Mouse (Mus musculus): ENCODE data around the gene Slc1a3. TPM values are rescaled to one million over a fixed set of nuclear protein-coding genes. Genes with fewer than 3 reads are reported as not detected.

The Slc1a3 gene
- total RNA-seq (2021) = 1 to 10 TPM; 1.5 to 2.9 TPM

- intact Hi-C loops (cut with DNase I) = loop anchor here (5.0 kb wide), 1 partner anchor 78 kb away; no protein-coding TSS in a partner anchor
- peak; percentile 28 to 51 for DNase-seq
These were observed at the start of gene Slc1a3 for GRCm38 (mm10) chr15:8710146-8711006. Slc1a3 (minus strand) TSS chr15:8710764.

GRCm38 (mm10) chr15:8759026-8759425 is 48.5 kb upstream of the Slc1a3 start:
- no peak for DNase-seq
- intact Hi-C loops (cut with DNase I) = no loop called here

DNA sequence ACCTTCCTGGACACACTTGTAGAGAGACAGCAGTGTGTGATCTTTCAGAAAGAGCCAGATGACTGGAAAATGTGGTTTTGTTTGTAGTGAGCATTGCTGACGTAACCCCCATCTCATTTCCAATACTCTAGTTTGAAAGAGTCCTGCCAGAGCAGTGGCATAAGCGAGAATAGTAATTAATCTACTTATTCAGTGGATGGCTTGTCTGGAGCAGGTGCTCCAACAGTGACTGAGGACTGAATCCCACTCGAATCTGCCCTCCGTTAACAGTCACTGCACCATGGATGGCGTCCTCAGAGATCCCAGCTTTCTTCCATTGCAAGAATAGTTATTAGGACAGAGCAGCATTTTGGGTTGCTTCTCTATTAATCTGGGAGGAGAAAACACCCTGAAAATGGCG is 45.9 kb upstream of the Slc1a3 start:
- intact Hi-C loops (cut with DNase I) = no loop called here
- DNase-seq = no peak

- DNase-seq = no peak
- intact Hi-C loops (cut with DNase I) = no loop called here
These were observed 39.2 kb upstream of the Slc1a3 start for GRCm38 (mm10) chr15:8749762-8750161.

DNA sequence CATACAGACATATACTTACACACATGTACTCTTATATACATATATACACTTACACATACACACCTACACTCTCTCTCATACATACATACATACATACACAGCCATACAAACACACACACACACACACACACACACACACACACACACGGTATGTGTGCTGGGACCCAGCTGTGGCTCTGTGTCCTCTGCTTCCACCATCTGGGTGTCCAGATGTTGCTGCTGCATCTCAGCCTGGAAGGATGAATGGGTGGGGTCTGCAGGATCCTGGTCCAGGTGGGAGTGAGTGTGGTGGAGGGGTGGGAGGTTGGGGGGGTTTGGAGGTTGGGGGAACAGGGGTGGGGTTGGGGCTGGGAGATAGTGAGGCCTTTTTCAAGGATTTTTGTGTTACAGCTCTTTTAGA is 38.2 kb upstream of the Slc1a3 start:
- intact Hi-C loops (cut with DNase I) = no loop called here
- no peak for DNase-seq

DNA sequence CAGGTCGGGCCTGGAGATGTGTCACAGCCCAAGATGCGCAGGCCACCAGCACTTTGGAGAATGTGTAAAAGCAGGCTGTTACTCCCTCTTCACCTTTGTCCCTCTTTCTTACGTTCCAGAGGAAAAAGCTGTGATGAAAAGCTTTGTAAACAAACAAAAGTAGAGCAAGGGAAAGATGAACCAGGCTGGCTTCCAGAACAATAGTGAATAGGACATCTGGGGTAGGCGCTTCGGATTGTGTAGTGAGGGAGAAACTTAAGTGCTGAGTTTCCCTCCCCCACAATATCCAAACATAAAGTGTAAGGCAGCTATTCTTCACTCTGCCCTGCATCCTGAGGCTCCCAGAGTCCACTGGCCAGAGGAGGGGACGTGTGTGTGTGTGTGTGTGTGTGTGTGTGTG is 31.0 kb upstream of the Slc1a3 start:
- DNase-seq = no peak
- intact Hi-C loops (cut with DNase I) = no loop called here

DNA sequence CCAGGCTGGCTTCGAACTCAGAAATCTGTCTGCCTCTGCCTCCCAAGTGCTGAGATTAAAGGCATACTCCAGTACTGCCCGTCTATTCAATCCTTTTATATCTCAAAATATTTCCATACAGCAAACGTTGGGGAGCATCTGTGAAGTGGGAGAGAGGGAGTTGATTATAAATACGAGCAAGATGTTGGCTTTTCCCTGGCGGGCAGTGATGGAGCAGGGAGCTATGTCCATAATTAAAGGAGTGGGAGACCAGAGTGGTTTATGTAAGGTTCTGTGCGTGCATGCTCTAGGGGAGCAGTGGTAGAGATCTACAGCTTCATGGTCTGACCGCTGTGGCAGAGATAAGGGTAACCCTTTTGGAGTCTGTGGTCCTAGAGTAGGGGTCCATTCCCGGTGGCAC is 30.2 kb upstream of the Slc1a3 start:
- intact Hi-C loops (cut with DNase I) = no loop called here

GRCm38 (mm10) chr15:8738156-8738555 is 27.6 kb upstream of the Slc1a3 start:
- intact Hi-C loops (cut with DNase I) = no loop called here
- DNase-seq = no peak

More for the DNA sequence above, 30.2 kb upstream of the Slc1a3 start:
- no peak for DNase-seq

- DNase-seq = no peak
- intact Hi-C loops (cut with DNase I) = no loop called here
These were observed 23.8 kb upstream of the Slc1a3 start for GRCm38 (mm10) chr15:8734363-8734739.

DNA sequence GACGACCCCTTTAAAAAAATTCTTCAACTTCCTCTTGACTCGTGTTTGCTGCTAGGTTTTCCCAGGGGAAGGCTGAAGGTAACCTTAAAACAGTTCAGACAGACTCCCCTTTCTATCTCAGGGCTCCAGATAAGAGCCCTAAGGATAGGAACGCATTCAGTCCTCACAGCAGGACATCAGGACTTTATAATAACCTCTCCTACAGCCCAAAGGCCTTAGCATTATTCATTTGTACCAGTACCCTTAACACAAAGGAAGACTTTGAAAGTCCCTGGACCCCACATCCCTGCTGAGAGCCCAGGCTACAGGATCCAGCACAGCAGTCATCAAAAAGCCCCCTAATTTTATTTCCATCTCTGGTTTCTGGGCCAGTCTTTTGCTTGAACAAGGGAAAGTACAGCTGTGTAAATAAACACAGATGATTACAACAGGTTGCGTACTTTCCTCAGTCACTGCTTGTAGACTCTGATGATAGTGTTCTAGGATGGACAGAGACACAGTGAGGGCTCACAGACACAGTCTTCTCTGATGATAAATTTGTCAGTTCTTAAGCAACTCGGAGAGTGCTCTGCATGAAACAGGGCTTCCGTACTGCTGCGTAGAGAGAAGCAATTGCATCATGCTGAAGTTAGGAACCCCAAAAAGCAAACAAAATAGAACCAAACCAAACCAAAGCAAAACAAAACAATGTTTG is 23.3 kb upstream of the Slc1a3 start:
- no peak for DNase-seq
- intact Hi-C loops (cut with DNase I) = no loop called here

GRCm38 (mm10) chr15:8728861-8729260 is 18.3 kb upstream of the Slc1a3 start:
- no peak for DNase-seq
- intact Hi-C loops (cut with DNase I) = no loop called here

GRCm38 (mm10) chr15:8722386-8723100 is 12.0 kb upstream of the Slc1a3 start:
- intact Hi-C loops (cut with DNase I) = no loop called here
- no peak for DNase-seq

DNA sequence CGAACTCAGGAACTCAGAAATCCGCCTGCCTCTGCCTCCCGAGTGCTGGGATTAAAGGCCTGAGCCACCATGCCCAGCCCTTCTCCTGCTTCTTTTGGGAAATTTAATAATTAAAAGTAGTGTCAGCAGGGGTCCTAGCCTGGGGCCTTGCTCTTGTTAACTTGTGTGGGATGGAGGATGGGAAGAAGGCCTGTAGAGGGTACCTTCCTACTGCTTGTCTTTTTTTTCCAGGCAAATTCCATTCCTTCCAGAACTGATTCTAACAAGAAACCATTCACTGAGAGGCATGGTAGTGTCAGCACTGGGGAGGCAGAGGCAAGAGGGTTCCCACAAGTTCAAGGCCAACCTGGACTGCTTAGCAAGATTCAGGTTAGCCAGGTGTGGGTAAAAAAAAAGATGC is 11.2 kb upstream of the Slc1a3 start:
- intact Hi-C loops (cut with DNase I) = no loop called here
- DNase-seq = no peak

DNA sequence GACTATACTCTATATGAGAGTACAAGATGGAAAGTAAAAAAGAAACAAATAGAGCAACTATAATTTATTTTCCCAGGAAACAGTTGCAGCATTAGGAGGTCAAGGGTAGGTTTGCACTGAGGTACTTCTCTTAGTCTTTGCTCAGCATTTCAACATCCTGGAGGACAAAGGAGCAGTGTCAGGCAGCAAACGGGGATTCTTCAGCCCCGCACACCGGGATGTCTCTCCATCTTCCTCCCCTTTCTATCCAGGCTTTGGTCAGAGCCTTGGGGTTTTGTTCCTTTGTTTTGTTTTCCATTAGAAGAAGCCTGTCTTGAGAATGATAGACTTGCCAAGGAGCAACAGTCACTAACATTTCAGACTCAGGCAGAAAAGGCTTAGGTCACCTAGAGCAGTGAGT is 10.4 kb upstream of the Slc1a3 start:
- intact Hi-C loops (cut with DNase I) = no loop called here

GRCm38 (mm10) chr15:8718496-8718895 is 7.9 kb upstream of the Slc1a3 start:
- intact Hi-C loops (cut with DNase I) = no loop called here

More for the DNA sequence above, 10.4 kb upstream of the Slc1a3 start:
- DNase-seq = no peak

DNA sequence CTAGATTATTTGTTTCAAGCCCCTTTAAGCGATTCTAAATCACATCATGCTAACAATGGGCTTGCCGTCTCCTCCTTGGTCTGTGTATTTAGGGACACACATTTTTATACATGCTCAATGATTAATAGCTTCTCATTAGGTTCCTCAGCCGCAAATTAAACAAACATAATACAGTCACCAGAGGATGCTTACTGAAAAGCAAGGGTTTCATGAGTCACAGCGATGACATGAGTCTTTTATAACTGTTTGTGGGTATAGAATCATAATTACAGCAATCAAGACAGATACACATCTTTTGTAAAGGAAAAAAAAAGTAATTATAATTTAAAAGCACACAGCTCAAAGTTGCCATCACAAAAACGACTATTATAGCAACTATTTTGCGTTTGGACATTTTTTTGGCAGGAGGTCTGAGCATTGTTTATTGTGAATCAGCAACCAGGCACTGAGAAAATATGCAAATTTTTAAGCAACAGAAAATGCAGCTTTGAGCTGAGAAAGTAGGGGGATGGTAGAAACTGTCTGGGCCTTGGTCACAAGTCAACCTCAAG is 6.5 kb upstream of the Slc1a3 start:
- intact Hi-C loops (cut with DNase I) = no loop called here
- DNase-seq = no peak

More at GRCm38 (mm10) chr15:8718496-8718895, 7.9 kb upstream of the Slc1a3 start:
- DNase-seq = no peak

DNA sequence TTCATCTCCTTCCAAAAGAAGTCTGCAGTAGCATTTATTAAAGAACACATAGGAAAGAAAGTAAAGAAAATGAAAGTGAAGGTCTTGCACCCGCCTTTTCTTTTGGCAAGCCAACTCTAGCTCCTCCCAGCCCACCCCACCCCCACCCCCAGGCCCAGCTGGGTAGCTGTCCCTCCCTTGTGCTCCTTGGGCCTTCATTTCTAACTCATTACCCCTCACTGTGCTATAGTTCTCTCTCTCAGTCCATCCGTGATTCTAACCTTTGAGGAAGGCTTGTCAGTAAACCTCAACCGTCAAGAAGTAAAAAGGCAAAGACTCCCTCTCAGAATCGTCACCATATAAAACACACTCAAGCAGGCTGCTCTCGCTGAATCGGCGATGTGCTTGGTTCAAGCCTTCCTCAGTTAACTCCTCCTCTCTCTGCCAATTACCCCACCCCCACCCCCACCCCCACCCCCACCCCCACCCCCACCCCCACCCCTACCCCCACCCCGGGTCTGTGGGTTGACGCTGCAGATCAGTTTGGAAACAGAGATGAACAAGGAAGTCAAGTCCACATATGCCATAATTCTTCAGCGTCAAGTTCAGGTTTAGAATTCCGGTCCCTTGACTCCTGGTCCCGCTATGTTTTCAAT is 5.9 kb upstream of the Slc1a3 start:
- DNase-seq = no peak
- intact Hi-C loops (cut with DNase I) = no loop called here

DNA sequence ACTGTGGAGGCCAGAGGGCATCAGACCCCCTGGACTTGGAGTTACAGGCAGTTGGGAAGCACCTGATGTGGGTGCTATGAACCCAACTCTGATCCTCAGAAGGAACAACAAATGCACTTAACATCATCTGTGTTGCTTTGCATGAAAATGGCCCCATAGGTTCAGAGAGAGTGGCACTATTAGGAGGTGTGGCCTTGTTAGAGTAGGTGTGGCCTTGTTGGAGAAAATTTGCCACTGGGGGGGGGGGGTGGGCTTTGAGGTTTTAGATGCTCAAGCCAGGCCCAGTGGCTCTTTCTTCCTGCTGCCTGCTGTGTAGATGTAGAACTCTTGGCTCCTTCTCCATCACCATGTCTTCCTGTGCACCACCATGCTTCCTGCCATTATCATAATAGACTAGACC is 5.1 kb upstream of the Slc1a3 start:
- intact Hi-C loops (cut with DNase I) = no loop called here
- no peak for DNase-seq

DNA sequence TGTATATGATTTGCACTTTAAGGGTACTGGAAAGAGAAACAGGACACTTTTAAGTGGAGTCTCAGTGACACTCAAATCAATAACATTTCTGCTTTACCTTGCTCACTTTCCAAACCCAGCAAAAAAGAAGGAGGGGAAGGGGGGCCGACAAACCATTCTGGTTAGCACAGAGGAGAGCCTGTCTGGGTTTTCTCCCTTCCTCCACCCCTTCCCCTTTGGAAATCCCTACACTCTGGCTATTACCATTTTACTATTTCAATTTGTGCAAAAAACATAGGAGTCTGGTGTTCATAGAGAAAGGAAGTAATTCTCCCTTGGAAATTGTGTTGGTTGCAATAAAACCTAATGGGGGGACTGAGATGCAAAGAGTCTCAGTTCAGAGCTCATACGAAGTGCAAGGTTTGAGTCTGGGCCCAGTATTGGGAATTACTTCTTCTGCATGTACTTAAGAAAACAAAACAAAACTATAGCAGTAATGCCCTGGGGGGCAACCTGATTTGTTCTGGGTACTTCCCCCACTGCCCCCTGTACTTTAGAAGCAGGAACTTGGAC is 1.9 kb upstream of the Slc1a3 start:
- no peak for DNase-seq
- intact Hi-C loops (cut with DNase I) = loop anchor here (5.0 kb wide), 1 partner anchor 80 kb away; no protein-coding TSS in a partner anchor

Measured in heart, postnatal 36 days (tissue).